Mouse (Mus musculus) kidney, adult 2 months (tissue): Measurements from ENCODE around the gene Tnfaip8l1.

Experiments used
- CTCF ChIP-seq: fragments of 200-500 bp; conservative IDR thresholded peaks from 2 replicates; pipeline ENCODE4 v1.5.1; 2011; ENCODE audit warnings: low read depth, mild to moderate bottlenecking, control low read depth, low read length, moderate library complexity, mixed read lengths; ENCODE audit not compliant: insufficient read depth, insufficient read length
- POLR2A ChIP-seq: fragments of 200-500 bp; IDR thresholded peaks from one replicate; pipeline ENCODE4 v1.6.1; 2011; ENCODE audit warnings: low read depth, low read length, control low read depth

GRCm38 (mm10) chr17:56147420-56147819 lies 14.9 kb upstream of the Tnfaip8l1 start:
- TF ChIP-seq CTCF (no peak), POLR2A (no peak)
